Mouse (Mus musculus) ES-Bruce4 (cell line): ENCODE measurements around the gene Kdf1. TPM values are rescaled to one million over a fixed set of nuclear protein-coding genes. Genes with fewer than 3 reads are reported as not detected.

Experiments used
- H3K27ac ChIP-seq: 2 replicates; pipeline ENCODE4 v1.5.1; 2012; ENCODE audit warnings: low read length, inconsistent platforms; ENCODE audit not compliant: insufficient read depth
- H3K27me3 ChIP-seq: 2 replicates; pipeline ENCODE4 v1.6.1; 2012; ENCODE audit warnings: mild to moderate bottlenecking, low read length, inconsistent platforms; ENCODE audit not compliant: control insufficient read depth, poor library complexity, insufficient read depth, severe bottlenecking
- H3K36me3 ChIP-seq: 2 replicates; pipeline ENCODE4 v1.6.1; 2012; ENCODE audit warnings: inconsistent platforms, mild to moderate bottlenecking, low read length, moderate library complexity; ENCODE audit not compliant: control insufficient read depth, poor library complexity, insufficient read depth, severe bottlenecking
- H3K4me1 ChIP-seq: one replicate; pipeline ENCODE4 v1.8.1; 2011; ENCODE audit warnings: low read length; ENCODE audit not compliant: control insufficient read depth, insufficient read depth
- H3K4me3 ChIP-seq: 2 replicates; pipeline ENCODE4 v1.5.1; 2011; ENCODE audit warnings: low read depth, mild to moderate bottlenecking, low read length
- H3K9ac ChIP-seq: 2 replicates; pipeline ENCODE4 v1.6.1; 2012; ENCODE audit warnings: low read depth, mild to moderate bottlenecking, inconsistent platforms; ENCODE audit not compliant: poor library complexity, severe bottlenecking
- H3K9me3 ChIP-seq: replicated peaks from 2 replicates; pipeline ENCODE4 v1.6.1; 2012; ENCODE audit warnings: mild to moderate bottlenecking, low read length, inconsistent platforms; ENCODE audit not compliant: control insufficient read depth, poor library complexity, insufficient read depth, severe bottlenecking
- CTCF ChIP-seq: IDR thresholded peaks from one replicate; pipeline ENCODE4 v1.8.1; 2011; ENCODE audit warnings: low read depth, low read length
- EP300 ChIP-seq: IDR thresholded peaks from 2 replicates; pipeline ENCODE4 v1.6.1; 2011; ENCODE audit warnings: low read depth, low read length; ENCODE audit not compliant: insufficient read depth
- POLR2A ChIP-seq: IDR thresholded peaks from one replicate; pipeline ENCODE4 v1.8.1; 2011; ENCODE audit warnings: low read length; ENCODE audit not compliant: insufficient read depth
- polyA plus RNA-seq: library from polyadenylated mRNA; stranded (reverse); fragments of >200 nt; gene quantifications from 2 replicates; pipeline ENCODE4 v1.2.4, GENCODE M21; 2011; ENCODE audit warnings: low read depth; ENCODE audit not compliant: missing spikeins, insufficient read depth, insufficient read length

Gene Kdf1
- polyA plus RNA-seq, 1 experiment = 10.2 TPM

DNA sequence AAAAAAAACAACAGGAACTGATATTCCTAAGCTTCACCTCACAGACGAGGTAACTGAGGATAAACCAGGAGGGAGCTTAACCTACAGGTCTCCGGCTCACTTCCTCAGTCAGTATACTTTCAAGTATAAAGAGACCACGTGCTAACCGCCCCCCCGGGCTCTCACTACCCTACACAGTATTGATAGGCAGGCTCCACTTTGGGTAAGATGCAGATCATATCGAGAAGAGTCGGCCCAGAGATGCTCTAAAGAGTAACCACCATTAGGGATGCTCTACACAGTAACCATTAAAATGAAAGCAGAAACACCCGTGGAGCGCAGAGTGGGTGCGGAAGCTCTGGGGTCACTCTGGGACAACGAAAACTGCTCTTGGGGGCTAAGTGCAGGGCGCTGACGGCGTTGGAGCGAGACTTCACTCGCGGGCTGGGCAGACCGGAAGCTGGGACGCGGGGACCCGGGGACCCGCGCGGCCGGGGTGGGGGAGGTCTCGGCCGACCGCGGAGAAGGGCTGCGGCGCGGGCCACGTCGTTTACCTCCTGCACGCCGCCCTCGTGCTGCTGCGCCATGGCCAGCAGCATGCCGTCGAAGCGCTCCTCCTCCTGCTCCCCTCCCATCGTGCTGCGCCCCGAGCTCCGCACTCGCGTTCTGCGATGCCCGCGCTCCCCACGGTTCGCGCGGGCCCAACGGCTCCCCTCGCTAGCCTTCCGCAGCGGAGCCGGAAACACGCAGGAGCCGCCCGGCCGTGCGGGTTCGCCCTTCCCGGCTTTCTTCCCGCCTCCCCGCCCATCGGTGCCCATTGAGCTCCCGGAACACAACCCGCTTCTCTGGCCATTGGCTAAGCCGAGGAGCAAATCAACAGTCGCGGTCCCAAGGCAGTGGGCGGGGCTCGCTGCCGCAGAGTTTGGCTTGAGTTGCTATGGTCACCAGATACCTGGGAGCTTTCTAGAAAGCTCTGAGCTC is 26.8 kb downstream of the Kdf1 start, which contains the start of gene Nudc:
Gene Nudc, minus strand, starts transcription at position 725 of the 960 bp plus-strand sequence.
- Histone ChIP-seq H3K27me3 (no peaks in the 10 kb centered on the region), H3K9me3 (no peaks in the 10 kb centered on the region), H3K4me1 (peaks cover 4% of the 10 kb centered on the region), H3K27ac (no peak within 1 kb of the TSS), H3K9ac (peak within 1 kb of the TSS; percentile 83), H3K4me3 (peak within 1 kb of the TSS; percentile 98), H3K36me3 (peaks cover 30% of the 10 kb centered on the region)
- TF ChIP-seq POLR2A = no peak
- no peak for TF ChIP-seq CTCF
- no peak for TF ChIP-seq EP300

DNA sequence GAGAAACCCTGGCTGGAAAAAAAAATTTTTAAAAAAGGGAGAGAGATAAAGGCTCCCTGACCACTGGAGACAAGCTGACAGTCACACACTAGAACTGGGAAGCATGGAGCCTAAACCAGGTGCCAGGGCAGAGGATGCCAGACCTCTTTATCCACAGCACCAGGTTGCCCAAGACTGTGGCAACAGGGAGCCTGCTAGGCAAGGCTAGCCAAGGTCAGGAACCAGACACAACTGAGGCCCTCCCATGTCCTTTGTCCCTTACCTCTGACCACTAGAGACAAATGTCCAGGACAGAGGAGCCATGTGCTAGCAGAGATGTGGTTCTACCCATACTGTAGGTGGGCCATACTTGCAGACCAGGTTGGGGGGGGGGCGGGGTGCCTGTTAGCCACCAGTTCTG is 33.3 kb downstream of the Kdf1 start:
- H3K27me3 ChIP-seq = no peaks in the 10 kb centered on the region
- TF ChIP-seq EP300 = no peak
- TF ChIP-seq POLR2A = no peak
- H3K9me3 ChIP-seq = no peaks in the 10 kb centered on the region
- no peaks in the 10 kb centered on the region for H3K36me3 ChIP-seq
- H3K27ac ChIP-seq = no peak overlapping the region
- no peak overlapping the region for H3K9ac ChIP-seq
- H3K4me3 ChIP-seq = no peak overlapping the region
- no peaks in the 10 kb centered on the region for H3K4me1 ChIP-seq

DNA sequence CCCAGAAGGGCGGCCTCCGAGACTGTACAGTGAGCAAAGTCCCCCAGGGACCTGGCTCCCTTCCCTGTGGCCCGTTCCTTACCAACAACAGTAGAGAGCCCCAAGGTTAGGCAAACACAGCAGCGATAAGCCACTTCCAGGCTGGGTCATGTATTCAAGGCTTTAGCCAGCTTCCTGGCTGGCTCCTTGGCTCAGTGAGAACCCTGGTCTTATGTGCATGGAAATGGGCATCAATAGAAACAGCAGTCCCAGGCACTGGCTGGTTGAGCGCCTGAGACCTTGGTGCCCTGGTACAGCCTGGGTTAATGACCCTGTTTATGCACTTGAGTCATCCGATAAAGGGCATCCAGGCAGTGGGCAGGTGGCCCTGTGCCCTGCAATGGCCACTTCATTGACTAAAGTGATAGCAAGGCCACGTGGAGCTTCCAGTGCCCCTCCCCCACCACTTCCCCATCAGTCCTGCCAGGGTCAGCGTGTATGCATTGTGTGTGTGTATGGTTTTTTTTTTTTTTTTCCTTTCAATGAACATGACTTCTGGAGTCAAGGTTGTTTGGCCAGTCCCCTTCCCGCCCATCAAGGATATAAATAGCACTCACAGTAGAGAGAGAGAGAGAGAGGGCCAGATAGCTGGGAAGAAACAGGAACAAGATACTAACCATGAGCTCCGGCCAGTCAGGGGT is 34.1 kb downstream of the Kdf1 start, which contains the start of gene Nr0b2:
Gene Nr0b2, plus strand, starts transcription at position 609 of the 680 bp plus-strand sequence.
- Histone ChIP-seq H3K4me1 (no peaks in the 10 kb centered on the region), H3K36me3 (no peaks in the 10 kb centered on the region), H3K9me3 (no peaks in the 10 kb centered on the region), H3K4me3 (peak within 1 kb of the TSS; percentile 16), H3K27ac (no peak within 1 kb of the TSS), H3K27me3 (no peaks in the 10 kb centered on the region), H3K9ac (peak within 1 kb of the TSS; percentile 12; the same call in 1 of the 2 replicates)
- no peak for TF ChIP-seq EP300
- no peak for TF ChIP-seq POLR2A
- TF ChIP-seq CTCF = no peak

GRCm38 (mm10) chr4:133553448-133554330 is 34.9 kb downstream of the Kdf1 start:
- TF ChIP-seq EP300 (no peak), POLR2A (no peak), CTCF (no peak)
- Histone ChIP-seq H3K9ac (peak overlapping the region; percentile 12; the same call in 1 of the 2 replicates), H3K36me3 (no peaks in the 10 kb centered on the region), H3K27me3 (no peaks in the 10 kb centered on the region), H3K27ac (no peak overlapping the region), H3K9me3 (no peaks in the 10 kb centered on the region), H3K4me1 (no peaks in the 10 kb centered on the region), H3K4me3 (peak overlapping the region; percentile 16)

- H3K9me3 ChIP-seq = no peaks in the 10 kb centered on the region
- H3K27me3 ChIP-seq = no peaks in the 10 kb centered on the region
- no peaks in the 10 kb centered on the region for H3K4me1 ChIP-seq
- no peak for TF ChIP-seq CTCF
- no peak for TF ChIP-seq EP300
- no peak for TF ChIP-seq POLR2A
- no peak overlapping the region for H3K4me3 ChIP-seq
- H3K27ac ChIP-seq = no peak overlapping the region
- no peaks in the 10 kb centered on the region for H3K36me3 ChIP-seq
- no peak overlapping the region for H3K9ac ChIP-seq
Observed at GRCm38 (mm10) chr4:133557041-133557717, 38.4 kb downstream of the Kdf1 start.
